Mouse (Mus musculus): Measurements from ENCODE around the gene Slc6a6. TPM values are rescaled to one million over a fixed set of nuclear protein-coding genes. Genes with fewer than 3 reads are reported as not detected.
A peak's percentile ranks its signal among the peaks of the same experiment; 100 is the strongest.

Gene Slc6a6
- total RNA-seq, 4 experiments from 2014 or later: 154 to 181 (median 168) TPM

- no peak for DNase-seq (ENCODE audit: low spot score in 2 of 2)
These were observed 90.1 kb downstream of the Slc6a6 start for GRCm38 (mm10) chr6:91773951-91774350.

- DNase-seq (ENCODE audit: low spot score in 2 of 2): no peak
These were observed 92.7 kb downstream of the Slc6a6 start for GRCm38 (mm10) chr6:91776543-91776942.

GRCm38 (mm10) chr6:91779206-91779605, 95.4 kb downstream of the Slc6a6 start:
- no peak for DNase-seq (ENCODE audit: low spot score in 2 of 2)

GRCm38 (mm10) chr6:91785018-91785417, 101.2 kb downstream of the Slc6a6 start:
- no peak for DNase-seq (ENCODE audit: low spot score in 2 of 2)

DNA sequence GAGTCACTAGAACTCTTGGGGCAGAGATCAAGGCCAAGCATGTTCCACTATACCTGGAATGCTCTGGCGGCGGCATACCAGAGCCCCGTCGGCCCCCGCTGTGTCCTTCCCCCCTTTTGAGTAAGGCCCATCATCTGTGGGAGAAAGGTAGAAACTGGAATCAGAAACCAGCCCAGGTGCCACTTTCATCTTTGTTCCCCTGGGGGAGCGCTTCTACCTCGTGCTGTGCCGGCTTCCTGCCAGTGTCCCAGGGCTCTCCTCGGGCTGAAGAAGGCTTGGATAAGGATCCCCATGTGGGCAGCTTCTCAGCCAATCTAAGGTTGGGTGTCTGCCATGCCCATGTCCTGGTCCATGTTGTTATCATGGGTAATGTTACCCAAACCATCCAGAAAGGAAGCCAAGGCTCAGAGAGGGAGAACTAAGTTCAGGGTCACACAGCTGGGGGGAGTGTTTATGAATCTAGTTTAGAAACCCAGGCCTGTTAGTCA, 104.5 kb downstream of the Slc6a6 start:
- DNase-seq (ENCODE audit: low spot score in 2 of 2): no peak

DNA sequence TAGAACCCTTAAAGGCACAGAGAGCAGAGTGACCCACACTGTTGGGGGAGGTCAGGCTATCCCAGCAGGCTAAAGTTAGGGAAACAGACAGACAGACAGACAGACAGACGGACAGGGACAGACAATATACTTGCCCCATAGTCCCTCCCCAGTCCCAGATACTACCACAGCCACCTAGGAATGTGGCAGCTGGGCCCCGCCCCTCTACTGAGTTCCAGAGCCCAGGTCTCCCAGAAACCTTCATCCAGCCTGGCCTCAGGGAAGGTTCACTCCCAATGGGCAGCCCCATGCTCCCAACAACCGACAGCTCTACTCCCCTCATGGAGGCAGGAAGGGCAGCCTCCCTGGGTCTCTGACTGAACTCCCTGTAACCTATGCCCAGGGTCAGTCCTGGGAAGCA, 111.8 kb downstream of the Slc6a6 start:
- DNase-seq (ENCODE audit: low spot score in 2 of 2): no peak

- DNase-seq (ENCODE audit: low spot score in 2 of 2): peak in 1 of 2 experiments; percentile 56
These were observed 112.2 kb downstream of the Slc6a6 start for GRCm38 (mm10) chr6:91796064-91796463.

DNA sequence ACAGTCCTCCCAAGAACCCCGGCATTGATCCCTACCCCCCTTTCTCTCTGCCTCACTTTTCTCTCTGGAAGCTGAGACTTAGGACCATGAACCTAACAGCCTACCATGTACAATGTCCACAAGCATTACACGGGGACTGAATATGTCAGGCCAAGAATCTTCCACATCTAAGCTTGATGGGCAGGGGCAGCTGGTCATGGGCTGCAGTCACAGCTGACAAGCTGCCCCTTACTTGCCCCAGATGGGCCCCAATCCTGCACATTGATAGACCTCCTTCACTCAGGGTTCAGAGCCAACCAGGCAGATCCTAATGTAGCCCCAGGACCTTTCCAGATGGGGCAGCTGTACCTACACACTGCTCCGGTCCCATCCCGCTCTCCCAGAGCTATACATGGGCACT, 112.9 kb downstream of the Slc6a6 start:
- DNase-seq (ENCODE audit: low spot score in 2 of 2): no peak

DNA sequence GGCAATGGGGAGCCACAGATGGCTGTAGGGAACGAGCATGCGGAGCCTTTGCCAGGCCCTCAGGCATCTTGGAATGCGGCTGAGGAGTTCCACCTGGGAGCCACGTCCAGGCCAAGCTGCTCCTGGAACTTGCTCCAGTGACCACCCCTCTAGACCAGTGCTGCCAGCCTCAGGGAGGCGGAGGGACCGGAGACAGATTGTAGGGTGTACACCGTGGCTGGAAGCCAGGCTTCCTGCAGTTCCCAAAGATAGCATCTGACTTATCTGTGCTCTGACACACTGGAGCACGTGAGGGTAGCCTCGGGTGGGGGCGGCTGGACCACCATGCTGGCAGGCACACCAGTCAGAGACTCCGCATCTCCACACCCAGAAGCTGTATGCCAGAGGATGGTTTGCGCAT, 114.6 kb downstream of the Slc6a6 start:
- peak in 1 of 2 experiments; percentile 66 for DNase-seq (ENCODE audit: low spot score in 2 of 2)

DNA sequence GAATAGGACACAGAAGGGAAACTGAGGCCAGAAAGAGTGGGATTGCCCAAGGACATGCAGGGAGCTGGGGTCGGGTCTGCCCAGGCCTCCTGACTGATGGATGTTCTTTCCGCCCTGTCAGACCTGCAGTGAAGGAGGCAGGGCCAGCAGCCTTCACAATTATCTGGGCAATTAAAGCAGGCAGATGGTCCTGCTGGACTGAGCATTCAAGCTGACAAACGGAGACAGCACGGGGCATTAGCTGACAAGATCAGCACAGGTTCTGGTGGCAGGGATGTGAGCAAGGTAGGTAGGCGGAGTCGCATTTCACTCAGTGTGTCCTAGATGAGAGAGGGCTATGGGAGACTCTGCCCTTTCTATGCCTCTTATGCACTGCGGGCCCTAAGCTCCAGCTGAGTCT, 120.3 kb downstream of the Slc6a6 start:
- no peak for DNase-seq (ENCODE audit: low spot score in 2 of 2)

GRCm38 (mm10) chr6:91807169-91807568, 123.3 kb downstream of the Slc6a6 start:
- DNase-seq (ENCODE audit: low spot score in 2 of 2): peak; percentile 25 to 44

GRCm38 (mm10) chr6:91808022-91808421, 124.2 kb downstream of the Slc6a6 start:
- no peak for DNase-seq (ENCODE audit: low spot score in 2 of 2)

Other genes starting within 250 kb of the Slc6a6 start
- 10 to 100 TPM; 20.6 to 22.3 (median 21.4) TPM for gene Chchd4, start 210.5 kb upstream of the Slc6a6 start, total RNA-seq (2022)
- gene Tmem43, start 210.3 kb upstream of the Slc6a6 start, total RNA-seq (2022): 10 to 100 TPM; 27.9 to 34.0 (median 29.9) TPM
- gene Xpc, start 168.2 kb upstream of the Slc6a6 start, total RNA-seq (2022): 10 to 100 TPM; 14.1 to 18.5 (median 17.1) TPM
- 10 to 100 TPM; 35.0 to 42.5 (median 36.8) TPM for gene Lsm3, start 168.1 kb upstream of the Slc6a6 start, total RNA-seq (2022)
- gene Grip2, start 143.2 kb downstream of the Slc6a6 start, total RNA-seq (2022): 10 to 100 TPM; 16.3 to 22.1 (median 19.0) TPM
- gene Ccdc174, start 194.0 kb downstream of the Slc6a6 start, total RNA-seq (2022): 10 to 100 TPM; 23.1 to 27.9 (median 24.8) TPM
- gene 4930590J08Rik, start 218.8 kb downstream of the Slc6a6 start, total RNA-seq (2022): 1 to 10 TPM; 1.9 to 3.4 (median 2.9) TPM

Measured in left cerebral cortex, adult 8-10 months (tissue).